Mouse (Mus musculus) heart, embryonic 11.5 days (tissue): Measurements from ENCODE around the gene Rab15. TPM values are rescaled to one million over a fixed set of nuclear protein-coding genes. Genes with fewer than 3 reads are reported as not detected.

ENCODE experiments used
- ATAC-seq: fragments of 200-750 bp; cut with Nextera tagmentation; replicated peaks from 2 replicates; pipeline ENCODE4 v1.8.0; 2017; ENCODE audit warnings: moderate library complexity; ENCODE audit not compliant: insufficient number of reproducible peaks, low FRiP score, low TSS enrichment
- H3K27ac ChIP-seq: fragments of 300-500 bp; sonication (generic); 2 replicates; pipeline ENCODE4 v1.5.1; 2014; ENCODE audit warnings: mild to moderate bottlenecking, low read depth, low read length
- H3K27me3 ChIP-seq: fragments of 300-500 bp; sonication (generic); 2 replicates; pipeline ENCODE4 v1.6.1; 2014; ENCODE audit warnings: mild to moderate bottlenecking, low read length, mixed read lengths; ENCODE audit not compliant: control insufficient read depth, insufficient read depth
- H3K36me3 ChIP-seq: fragments of 300-500 bp; sonication (generic); 2 replicates; pipeline ENCODE4 v1.6.1; 2014; ENCODE audit warnings: mild to moderate bottlenecking, low read length, moderate library complexity, mixed read lengths; ENCODE audit not compliant: control insufficient read depth, insufficient read depth
- H3K4me1 ChIP-seq: fragments of 300-500 bp; sonication (generic); 2 replicates; pipeline ENCODE4 v1.6.1; 2014; ENCODE audit warnings: low read length; ENCODE audit not compliant: control insufficient read depth, insufficient read depth
- H3K4me2 ChIP-seq: fragments of 300-500 bp; sonication (generic); 2 replicates; pipeline ENCODE4 v1.6.1; 2014; ENCODE audit warnings: mild to moderate bottlenecking, moderate library complexity
- H3K4me3 ChIP-seq: fragments of 300-500 bp; sonication (generic); 2 replicates; pipeline ENCODE4 v1.5.1; 2014; ENCODE audit warnings: low read depth, low read length
- H3K9ac ChIP-seq: fragments of 300-500 bp; sonication (generic); 2 replicates; pipeline ENCODE4 v1.6.1; 2014; ENCODE audit warnings: mild to moderate bottlenecking, low read depth, low read length, moderate library complexity
- H3K9me3 ChIP-seq: fragments of 300-500 bp; sonication (generic); replicated peaks from 2 replicates; pipeline ENCODE4 v1.6.1; 2016; ENCODE audit warnings: low read length; ENCODE audit not compliant: control insufficient read depth
- WGBS: fragments of 180-500 bp; shearing (Covaris S2); extraction: QIAGEN DNeasy Blood & Tissue Kit; methylation state at CpG from one replicate; pipeline ENCODE4 v1.1.7; 2014; ENCODE audit not compliant: insufficient replicate concordance; 5-methylcytosine and 5-hydroxymethylcytosine counted together
- polyA plus RNA-seq: library from polyadenylated mRNA; unstranded; fragments of >200 nt; fragmentation: Nextera tagmentation; extraction: Ambion mirVana; gene quantifications from 2 replicates; pipeline ENCODE4 v1.2.1, GENCODE M21; 2014

Rab15 gene
- polyA plus RNA-seq, 1 experiment from 2014 or later = 1.5 TPM

- H3K4me2 ChIP-seq = no peak overlapping the region
- no peak overlapping the region for H3K4me3 ChIP-seq
- no peaks in the 10 kb centered on the region for H3K9me3 ChIP-seq
- H3K36me3 ChIP-seq = no peaks in the 10 kb centered on the region
- no peaks in the 10 kb centered on the region; the same call in 1 of the 2 replicates for H3K27me3 ChIP-seq
- no peak overlapping the region for H3K27ac ChIP-seq
- H3K4me1 ChIP-seq = 0 out of 2 replicates have a peak, but pooled peaks cover 2% of the 10 kb centered on the region
- no peak overlapping the region for H3K9ac ChIP-seq
- ATAC-seq = no peak
- 46% methylated on average over 10 of the region's 10 CpGs for WGBS
Measured at GRCm38 (mm10) chr12:76813543-76813942, 9.2 kb downstream of the Rab15 start.

- Histone ChIP-seq H3K27ac (no peak overlapping the region), H3K9me3 (no peaks in the 10 kb centered on the region), H3K36me3 (no peaks in the 10 kb centered on the region), H3K4me3 (no peak overlapping the region), H3K27me3 (no peaks in the 10 kb centered on the region), H3K9ac (no peak overlapping the region), H3K4me1 (no peaks in the 10 kb centered on the region), H3K4me2 (no peak overlapping the region)
- WGBS = 65% methylated on average over 4 of the region's 4 CpGs
- no peak for ATAC-seq
Measured at GRCm38 (mm10) chr12:76811006-76811405, 11.7 kb downstream of the Rab15 start.

GRCm38 (mm10) chr12:76810491-76810890, 12.2 kb downstream of the Rab15 start:
- no peaks in the 10 kb centered on the region for H3K9me3 ChIP-seq
- H3K27ac ChIP-seq = no peak overlapping the region
- 83% methylated on average over 5 of the region's 5 CpGs for WGBS
- H3K4me3 ChIP-seq = no peak overlapping the region
- H3K4me1 ChIP-seq = no peaks in the 10 kb centered on the region
- no peak for ATAC-seq
- H3K36me3 ChIP-seq = no peaks in the 10 kb centered on the region
- no peak overlapping the region for H3K4me2 ChIP-seq
- H3K9ac ChIP-seq = no peak overlapping the region
- no peaks in the 10 kb centered on the region for H3K27me3 ChIP-seq

GRCm38 (mm10) chr12:76807796-76808195, 14.9 kb downstream of the Rab15 start:
- Histone ChIP-seq H3K27ac (no peak overlapping the region), H3K4me2 (no peak overlapping the region), H3K27me3 (no peaks in the 10 kb centered on the region), H3K9ac (no peak overlapping the region), H3K4me3 (no peak overlapping the region), H3K4me1 (peaks cover 7% of the 10 kb centered on the region; the same call in 1 of the 2 replicates), H3K36me3 (no peaks in the 10 kb centered on the region), H3K9me3 (no peaks in the 10 kb centered on the region)
- 67% methylated on average over 10 of the region's 10 CpGs for WGBS
- ATAC-seq = no peak

- Histone ChIP-seq H3K4me2 (no peak overlapping the region), H3K4me3 (no peak overlapping the region), H3K4me1 (peaks cover 7% of the 10 kb centered on the region; the same call in 1 of the 2 replicates), H3K9ac (no peak overlapping the region), H3K36me3 (no peaks in the 10 kb centered on the region), H3K27ac (no peak overlapping the region), H3K27me3 (no peaks in the 10 kb centered on the region), H3K9me3 (no peaks in the 10 kb centered on the region)
- no peak for ATAC-seq
- 83% methylated on average over 10 of the region's 10 CpGs for WGBS
Measured at GRCm38 (mm10) chr12:76805056-76805811, 17.5 kb downstream of the Rab15 start.

- Histone ChIP-seq H3K4me2 (no peak overlapping the region), H3K4me3 (no peak overlapping the region), H3K4me1 (peaks cover 7% of the 10 kb centered on the region; the same call in 1 of the 2 replicates), H3K9me3 (no peaks in the 10 kb centered on the region), H3K36me3 (no peaks in the 10 kb centered on the region), H3K9ac (no peak overlapping the region), H3K27ac (no peak overlapping the region), H3K27me3 (peaks cover 7% of the 10 kb centered on the region; the same call in 1 of the 2 replicates)
- 48% methylated on average over 7 of the region's 7 CpGs for WGBS
- no peak for ATAC-seq
Measured at GRCm38 (mm10) chr12:76803700-76804252, 18.9 kb downstream of the Rab15 start.

GRCm38 (mm10) chr12:76803028-76803427, 19.7 kb downstream of the Rab15 start:
- H3K36me3 ChIP-seq = no peaks in the 10 kb centered on the region
- 75% methylated on average over 10 of the region's 10 CpGs for WGBS
- no peak overlapping the region for H3K9ac ChIP-seq
- no peaks in the 10 kb centered on the region for H3K9me3 ChIP-seq
- no peak overlapping the region for H3K4me2 ChIP-seq
- H3K27me3 ChIP-seq = peaks cover 7% of the 10 kb centered on the region; the same call in 1 of the 2 replicates
- no peak overlapping the region for H3K4me3 ChIP-seq
- peaks cover 7% of the 10 kb centered on the region; the same call in 1 of the 2 replicates for H3K4me1 ChIP-seq
- ATAC-seq = no peak
- H3K27ac ChIP-seq = no peak overlapping the region

GRCm38 (mm10) chr12:76798008-76798720, 24.5 kb downstream of the Rab15 start:
- H3K4me1 ChIP-seq = peaks cover 3% of the 10 kb centered on the region; the same call in 1 of the 2 replicates

More at GRCm38 (mm10) chr12:76798008-76798720, 24.5 kb downstream of the Rab15 start:
- no peak for ATAC-seq
- Histone ChIP-seq H3K27ac (no peak overlapping the region), H3K9me3 (no peaks in the 10 kb centered on the region), H3K9ac (no peak overlapping the region), H3K27me3 (peaks cover 7% of the 10 kb centered on the region; the same call in 1 of the 2 replicates), H3K4me3 (no peak overlapping the region), H3K4me2 (no peak overlapping the region), H3K36me3 (no peaks in the 10 kb centered on the region)
- 69% methylated on average over 5 of the region's 5 CpGs for WGBS
